ENCODE assay signal across 8 mouse cellular contexts in the genomic region with DNA sequence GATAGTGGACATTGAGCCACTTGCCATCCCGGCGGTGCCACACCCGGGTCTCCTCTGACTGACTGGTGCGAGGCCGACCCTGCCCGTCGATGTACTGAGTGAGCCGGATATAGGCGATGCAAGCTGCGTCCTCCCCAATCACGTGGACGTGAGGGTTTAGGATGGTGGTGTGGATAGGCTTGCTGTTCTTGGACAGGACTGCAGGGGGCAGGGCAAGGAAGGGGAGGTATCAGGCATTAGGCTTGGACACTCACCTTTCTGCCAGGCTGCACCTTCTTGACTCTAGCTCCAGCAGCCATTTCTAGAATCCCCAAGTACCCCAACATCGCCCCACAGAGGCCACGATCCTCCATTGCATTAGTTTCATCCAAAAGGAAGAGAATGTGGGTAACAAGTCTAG. TPM values are rescaled to one million over a fixed set of nuclear protein-coding genes. Genes with fewer than 3 reads are reported as not detected.
DNase-seq lines count a peak whose midpoint lies in the region; ATAC-seq and TF ChIP-seq lines count a peak whose summit lies in the region.

No protein-coding gene starts in this region.

- H3K4me3 ChIP-seq in neural tube, embryonic 15.5 days (replicated peaks), result no peak overlapping the region
- H3K4me3 ChIP-seq in cortical plate, adult 2 months (ENCODE audit: insufficient read depth, low read length), result no peak overlapping the region
- H3K4me3 ChIP-seq in liver, embryonic 14.5 days (ENCODE audit: insufficient read depth in 1 of 2, low read depth in 2 of 2, low read length in 2 of 2), result no peak overlapping the region

- intact Hi-C loops in heart, postnatal 10 days (cut with DNase I), result loop anchor here (2.0 kb wide), 1 partner anchor 61 kb away; no protein-coding TSS in a partner anchor

- TF ChIP-seq CTCF in cortical plate, adult 2 months (IDR thresholded peaks at IDR 0.05; ENCODE audit: extremely low read depth, insufficient read depth, low read length), result peak; percentile 56; the same call in 1 of the 2 replicates
- peak; percentile 91 for TF ChIP-seq CTCF in liver, embryonic 14.5 days (IDR thresholded peaks at IDR 0.05; ENCODE audit: low read depth)

- H3K4me1 ChIP-seq in neural tube, embryonic 15.5 days, result peaks cover 23% of the 10 kb centered on the region
- H3K4me1 ChIP-seq in cortical plate, adult 2 months (ENCODE audit: control insufficient read depth, insufficient read depth, low read length), result peaks cover 1% of the 10 kb centered on the region; the same call in 1 of the 2 replicates
- H3K4me1 ChIP-seq in liver, embryonic 14.5 days (replicated peaks; ENCODE audit: control insufficient read depth in 2 of 2, insufficient read depth in 2 of 2, low read length in 1 of 2), result peaks cover 19 to 21% of the 10 kb centered on the region in 2 experiments

- no peak overlapping the region for H3K27ac ChIP-seq in neural tube, embryonic 15.5 days (replicated peaks)
- no peak overlapping the region for H3K27ac ChIP-seq in cortical plate, adult 2 months (ENCODE audit: insufficient read depth, low read length)
- no peak overlapping the region for H3K27ac ChIP-seq in liver, embryonic 14.5 days

- no peaks in the 10 kb centered on the region for H3K27me3 ChIP-seq in neural tube, embryonic 15.5 days (replicated peaks)
- no peaks in the 10 kb centered on the region for H3K27me3 ChIP-seq in liver, embryonic 14.5 days (ENCODE audit: control insufficient read depth, insufficient read depth, low read length)

- WGBS in neural tube, embryonic 15.5 days, result 48% methylated on average over 14 of the region's 14 CpGs
- 29% methylated on average over 14 of the region's 14 CpGs for WGBS in liver, embryonic 14.5 days (ENCODE audit: insufficient replicate concordance)

- TF ChIP-seq EP300 in liver, embryonic 14.5 days (IDR thresholded peaks at IDR 0.05; ENCODE audit: low read depth), result no peak

- H3K36me3 ChIP-seq in neural tube, embryonic 15.5 days, result peaks cover 68% of the 10 kb centered on the region
- peaks cover 3% of the 10 kb centered on the region; the same call in 1 of the 2 replicates for H3K36me3 ChIP-seq in liver, embryonic 14.5 days (replicated peaks; ENCODE audit: control insufficient read depth, insufficient read depth, low read depth)

- H3K9me3 ChIP-seq in neural tube, embryonic 15.5 days (replicated peaks), result no peaks in the 10 kb centered on the region
- H3K9me3 ChIP-seq in liver, embryonic 14.5 days (ENCODE audit: control insufficient read depth, low read length), result no peaks in the 10 kb centered on the region

- peak; percentile 34 for DNase-seq in neural tube, embryonic 10.5 days (ENCODE audit: extremely low spot score, low spot score)
- DNase-seq in ZHBTc4 (ENCODE audit: low read depth, low spot score), result peak; percentile 95
- peak; percentile 72 to 81 for DNase-seq in heart, postnatal 10 days
- DNase-seq in liver, embryonic 14.5 days (ENCODE audit: low read depth in 3 of 3, low spot score in 3 of 3), result peak in 2 of 3 experiments; percentile 41 to 55
- peak; percentile 49 for DNase-seq in right cerebral cortex, postnatal 14 days
- no peak for DNase-seq in frontal cortex, postnatal 14 days (ENCODE audit: low spot score in 2 of 2)

- no peak overlapping the region for H3K4me2 ChIP-seq in neural tube, embryonic 15.5 days
- H3K4me2 ChIP-seq in liver, embryonic 14.5 days (ENCODE audit: low read depth), result 0 out of 2 replicates have a peak overlapping the region, but pooled peaks have one; percentile 11

- ATAC-seq in neural tube, embryonic 15.5 days (ENCODE audit: low FRiP score), result no peak
- no peak for ATAC-seq in liver, embryonic 14.5 days (ENCODE audit: insufficient read depth)

- H3K9ac ChIP-seq in neural tube, embryonic 15.5 days (replicated peaks), result no peak overlapping the region
- no peak overlapping the region for H3K9ac ChIP-seq in liver, embryonic 14.5 days (replicated peaks)

- no peak for TF ChIP-seq POLR2A in cortical plate, adult 2 months (IDR thresholded peaks at IDR 0.05; ENCODE audit: extremely low read depth, insufficient read depth, low read length)

RNA-seq across cellular contexts. Expression of gene Ndst2, which starts 2.9 kb away (rescaled TPM):
- polyA plus RNA-seq in neural tube, embryonic 15.5 days (2015; fragmentation: Nextera tagmentation; extraction: Ambion mirVana), result 17.1 and 19.3 TPM in 2 replicates
- polyA plus RNA-seq in cortical plate, adult 2 months (2012; rRNA removed), result 22.9 and 26.7 TPM in 2 replicates
- total RNA-seq in heart, postnatal 10 days (2021), result 10 to 100 TPM; 15.5 to 18.3 TPM
- 22.8 and 22.9 TPM in 2 replicates for polyA plus RNA-seq in liver, embryonic 14.5 days (2012; rRNA removed)
- polyA plus RNA-seq in liver, embryonic 14.5 days (2014; fragmentation: Nextera tagmentation; extraction: Ambion mirVana), result 13.2 and 15.9 TPM in 2 replicates

RNA-seq across cellular contexts. Expression of gene Zswim8, which starts 30.0 kb away (rescaled TPM):
- 39.1 and 43.0 TPM in 2 replicates for polyA plus RNA-seq in neural tube, embryonic 15.5 days (2015; fragmentation: Nextera tagmentation; extraction: Ambion mirVana)
- 174 and 185 TPM in 2 replicates for polyA plus RNA-seq in cortical plate, adult 2 months (2012; rRNA removed)
- total RNA-seq in heart, postnatal 10 days (2021), result 10 to 100 TPM; 68.7 to 71.7 TPM
- 16.8 and 20.8 TPM in 2 replicates for polyA plus RNA-seq in liver, embryonic 14.5 days (2012; rRNA removed)
- 3.1 and 4.0 TPM in 2 replicates for polyA plus RNA-seq in liver, embryonic 14.5 days (2014; fragmentation: Nextera tagmentation; extraction: Ambion mirVana)

RNA-seq across cellular contexts. Expression of gene Chchd1, which starts 34.5 kb away (rescaled TPM):
- polyA plus RNA-seq in neural tube, embryonic 15.5 days (2015; fragmentation: Nextera tagmentation; extraction: Ambion mirVana), result 173 and 194 TPM in 2 replicates
- polyA plus RNA-seq in cortical plate, adult 2 months (2012; rRNA removed), result 84.9 and 85.9 TPM in 2 replicates
- 10 to 100 TPM; 83.7 to 91.9 TPM for total RNA-seq in heart, postnatal 10 days (2021)
- 49.6 and 58.8 TPM in 2 replicates for polyA plus RNA-seq in liver, embryonic 14.5 days (2012; rRNA removed)
- polyA plus RNA-seq in liver, embryonic 14.5 days (2014; fragmentation: Nextera tagmentation; extraction: Ambion mirVana), result 127 and 138 TPM in 2 replicates

RNA-seq across cellular contexts. Expression of gene Fut11, which starts 42.5 kb away (rescaled TPM):
- polyA plus RNA-seq in neural tube, embryonic 15.5 days (2015; fragmentation: Nextera tagmentation; extraction: Ambion mirVana), result 30.0 and 31.5 TPM in 2 replicates
- polyA plus RNA-seq in cortical plate, adult 2 months (2012; rRNA removed), result 14.9 and 16.3 TPM in 2 replicates
- 10 to 100 TPM; 11.1 to 11.6 TPM for total RNA-seq in heart, postnatal 10 days (2021)
- polyA plus RNA-seq in liver, embryonic 14.5 days (2012; rRNA removed), result 2.8 and 3.3 TPM in 2 replicates
- polyA plus RNA-seq in liver, embryonic 14.5 days (2014; fragmentation: Nextera tagmentation; extraction: Ambion mirVana), result 4.3 and 5.7 TPM in 2 replicates

RNA-seq across cellular contexts. Expression of gene Camk2g, which starts 56.6 kb away (rescaled TPM):
- 214 and 230 TPM in 2 replicates for polyA plus RNA-seq in neural tube, embryonic 15.5 days (2015; fragmentation: Nextera tagmentation; extraction: Ambion mirVana)
- polyA plus RNA-seq in cortical plate, adult 2 months (2012; rRNA removed), result 287 and 303 TPM in 2 replicates
- 10 to 100 TPM; 48.5 to 59.8 TPM for total RNA-seq in heart, postnatal 10 days (2021)
- polyA plus RNA-seq in liver, embryonic 14.5 days (2012; rRNA removed), result 4.5 and 5.4 TPM in 2 replicates
- polyA plus RNA-seq in liver, embryonic 14.5 days (2014; fragmentation: Nextera tagmentation; extraction: Ambion mirVana), result 3.9 and 7.2 TPM in 2 replicates

Comparison
In these comparisons a context has a peak if more than half of its experiments do, and no peak if none do; other contexts are left out.
1. DNase-seq: peak in neural tube, embryonic 10.5 days (single experiment), ZHBTc4 (single experiment), heart, postnatal 10 days (2 of 2), liver, embryonic 14.5 days (2 of 3) and right cerebral cortex, postnatal 14 days (single experiment); none in frontal cortex, postnatal 14 days (0 of 2).